Mouse (Mus musculus) kidney, adult 2 months (tissue): ENCODE measurements at regions not wholly inside any gene's neighbourhood (a gene's known extent, or its start where the extent isn't known, plus 50 kb on each side); places are given as distances from the start of the nearest gene placed in this dataset.
A peak's percentile ranks its signal among the peaks of the same experiment; 100 is the strongest.

Experiments
- DNase-seq: peaks from one replicate; pipeline ENCODE4 v3.0.0; 2021
- H3K27ac ChIP-seq: fragments of 200-500 bp; 2 replicates; pipeline ENCODE4 v1.5.1; 2012; ENCODE audit warnings: low read depth, low read length, control low read depth, inconsistent platforms; ENCODE audit not compliant: insufficient read depth
- H3K27me3 ChIP-seq: fragments of 200-500 bp; replicated peaks from 2 replicates; pipeline ENCODE4 v1.6.1; 2012; ENCODE audit warnings: mild to moderate bottlenecking, moderate library complexity, low read length, inconsistent platforms; ENCODE audit not compliant: control insufficient read depth, insufficient read depth
- H3K36me3 ChIP-seq: fragments of 200-500 bp; 2 replicates; pipeline ENCODE4 v1.6.1; 2012; ENCODE audit warnings: mild to moderate bottlenecking, moderate library complexity, low read length, inconsistent platforms; ENCODE audit not compliant: control insufficient read depth, insufficient read depth
- H3K4me1 ChIP-seq: fragments of 200-500 bp; 2 replicates; pipeline ENCODE4 v1.6.1; 2011; ENCODE audit warnings: low read length; ENCODE audit not compliant: control insufficient read depth, insufficient read depth
- H3K4me3 ChIP-seq: fragments of 200-500 bp; 2 replicates; pipeline ENCODE4 v1.5.1; 2011; ENCODE audit warnings: mild to moderate bottlenecking, low read depth, low read length, control low read depth; ENCODE audit not compliant: insufficient read depth
- CTCF ChIP-seq: fragments of 200-500 bp; conservative IDR thresholded peaks from 2 replicates; pipeline ENCODE4 v1.5.1; 2011; ENCODE audit warnings: low read depth, mild to moderate bottlenecking, control low read depth, low read length, moderate library complexity, mixed read lengths; ENCODE audit not compliant: insufficient read depth, insufficient read length
- POLR2A ChIP-seq: fragments of 200-500 bp; IDR thresholded peaks from one replicate; pipeline ENCODE4 v1.6.1; 2011; ENCODE audit warnings: low read depth, low read length, control low read depth
- WGBS: fragments of 180-500 bp; shearing (Covaris S2); methylation state at CpG from one replicate; pipeline ENCODE4 v1.1.7; 2018; 5-methylcytosine and 5-hydroxymethylcytosine counted together

DNA sequence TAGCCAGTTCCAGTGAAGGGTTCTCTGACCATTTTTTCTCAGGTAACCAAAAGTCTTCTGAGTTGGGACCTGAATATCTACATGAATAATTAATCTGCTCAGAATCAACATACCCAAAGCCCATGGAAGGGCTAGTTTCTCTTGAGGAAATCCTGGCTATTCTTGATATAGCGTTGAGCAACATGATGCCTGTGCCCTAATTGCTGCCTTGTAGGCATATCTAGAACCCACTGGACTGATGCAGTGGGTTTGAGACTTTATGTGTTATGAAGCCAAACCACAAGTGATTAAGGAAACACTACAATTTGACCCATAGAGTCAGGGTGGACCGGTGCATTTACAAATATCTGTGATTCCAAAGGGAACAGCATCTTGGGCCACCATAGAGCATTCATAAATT is 114.3 kb upstream of the Spred1 start:
- no peak for DNase-seq
- no peaks in the 10 kb centered on the region for H3K4me1 ChIP-seq
- H3K27me3 ChIP-seq, result no peaks in the 10 kb centered on the region; the same call in 1 of the 2 replicates
- TF ChIP-seq POLR2A (no peak), CTCF (no peak)
- H3K36me3 ChIP-seq, result no peaks in the 10 kb centered on the region
- no peak overlapping the region for H3K4me3 ChIP-seq
- no peak overlapping the region for H3K27ac ChIP-seq
- WGBS, result 92% methylated on average over 2 of the region's 2 CpGs

DNA sequence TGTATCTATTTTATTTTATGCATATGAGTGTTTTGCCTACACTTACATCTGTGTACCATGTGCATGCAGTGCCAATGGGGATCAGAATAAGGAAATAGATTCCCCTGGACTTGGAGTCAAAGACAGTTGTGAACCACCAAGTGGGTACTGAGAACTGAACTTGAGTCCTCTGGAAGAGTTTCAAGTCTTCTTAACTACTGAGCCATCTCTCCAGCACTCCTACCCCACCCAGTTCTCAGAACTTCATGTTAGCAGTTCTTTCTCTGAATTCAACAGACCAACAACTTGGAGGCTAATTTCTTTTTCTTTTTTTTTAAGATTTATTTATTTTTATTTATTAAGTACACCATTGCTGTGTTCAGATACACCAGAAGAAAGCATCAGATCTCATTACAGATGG is 112.3 kb upstream of the Spred1 start:
- DNase-seq, result no peak
- Histone ChIP-seq H3K4me3 (no peak overlapping the region), H3K27me3 (no peaks in the 10 kb centered on the region; the same call in 1 of the 2 replicates), H3K27ac (no peak overlapping the region), H3K4me1 (no peaks in the 10 kb centered on the region), H3K36me3 (no peaks in the 10 kb centered on the region)
- TF ChIP-seq POLR2A (no peak), CTCF (no peak)

DNA sequence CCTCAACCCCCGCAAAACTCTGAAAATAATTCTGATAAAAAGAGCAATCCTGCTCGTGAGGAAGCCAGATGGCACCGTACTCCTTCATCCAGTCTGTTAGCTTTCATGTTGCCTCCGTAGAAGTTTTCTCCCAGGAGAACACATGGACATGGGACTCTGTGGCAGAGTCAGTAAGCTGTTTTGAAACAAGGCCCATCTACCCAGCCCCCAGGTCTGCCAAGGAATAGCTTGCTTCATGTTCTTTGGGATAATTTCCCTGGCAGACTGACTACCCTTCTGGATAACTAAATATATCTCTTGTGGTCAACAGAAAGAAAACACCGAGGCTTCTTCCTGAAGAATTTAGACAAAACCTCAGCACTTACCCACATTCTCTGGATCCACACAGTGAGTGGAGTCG is 111.2 kb upstream of the Spred1 start:
- Histone ChIP-seq H3K4me3 (no peak overlapping the region), H3K27ac (no peak overlapping the region), H3K36me3 (no peaks in the 10 kb centered on the region), H3K4me1 (no peaks in the 10 kb centered on the region), H3K27me3 (no peaks in the 10 kb centered on the region; the same call in 1 of the 2 replicates)
- TF ChIP-seq CTCF (no peak), POLR2A (no peak)
- DNase-seq, result no peak
- WGBS, result 90% methylated on average over 6 of the region's 6 CpGs

DNA sequence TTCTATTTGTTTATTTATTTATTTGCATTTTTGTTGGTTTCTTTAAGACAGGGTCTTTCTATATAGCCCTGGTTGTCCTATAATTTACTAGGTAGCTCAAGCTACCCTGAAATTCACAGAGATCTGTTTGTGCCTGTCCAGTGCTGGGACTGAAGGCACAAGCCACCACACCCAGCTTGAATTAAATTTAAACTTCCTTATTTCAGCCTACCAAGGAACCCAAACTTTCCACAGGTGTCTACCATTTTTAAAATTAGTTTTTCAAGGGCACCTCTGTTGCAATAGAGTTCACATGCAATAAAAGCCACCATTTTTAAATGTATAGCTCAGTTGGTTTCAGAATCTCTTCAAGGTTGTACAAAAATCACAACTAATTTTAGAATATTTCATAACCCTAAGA is 110.2 kb upstream of the Spred1 start:
- DNase-seq, result no peak
- Histone ChIP-seq H3K4me3 (no peak overlapping the region), H3K27ac (no peak overlapping the region), H3K27me3 (no peaks in the 10 kb centered on the region), H3K36me3 (no peaks in the 10 kb centered on the region), H3K4me1 (no peaks in the 10 kb centered on the region)
- TF ChIP-seq POLR2A, result no peak

DNA sequence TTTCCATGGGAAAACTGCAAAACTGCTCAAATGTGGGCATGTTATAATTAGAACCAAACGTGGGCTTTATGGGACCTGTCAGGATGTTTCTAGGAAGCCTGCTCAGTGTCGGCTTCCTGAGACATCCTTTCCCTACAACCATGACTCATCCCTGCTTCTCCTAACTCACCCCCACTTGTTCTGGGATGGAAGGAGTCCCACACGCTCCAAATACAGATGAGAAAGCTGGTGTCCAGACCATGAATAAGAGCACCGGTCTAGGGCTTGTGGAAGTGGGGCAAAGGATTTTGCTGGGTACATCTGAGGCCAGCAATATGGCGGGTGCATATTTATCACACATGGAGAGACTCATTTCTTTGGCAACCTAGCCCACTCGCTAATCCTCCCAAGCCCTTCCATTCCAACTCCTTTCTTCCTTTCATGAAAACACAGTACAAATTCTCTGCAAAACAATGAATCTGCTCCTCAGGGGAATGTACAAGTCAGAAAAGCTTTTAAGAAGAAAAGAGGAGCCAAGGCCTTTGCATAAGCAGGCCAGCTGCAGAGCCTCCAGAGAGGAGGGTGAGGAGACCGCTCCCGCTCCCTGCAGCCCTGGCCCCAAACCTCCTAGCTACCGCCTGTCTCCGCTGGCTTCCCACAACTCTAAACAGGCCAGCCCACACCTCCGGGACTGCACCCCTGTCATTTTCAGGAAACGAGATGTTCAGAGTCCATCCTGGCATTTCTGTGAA is 103.1 kb upstream of the Spred1 start:
- 54% methylated on average over 12 of the region's 12 CpGs for WGBS
- peak overlapping the region; percentile 90 for H3K27ac ChIP-seq
- H3K27me3 ChIP-seq, result no peaks in the 10 kb centered on the region
- TF ChIP-seq POLR2A (no peak), CTCF (no peak)
- H3K4me1 ChIP-seq, result no peaks in the 10 kb centered on the region
- peak; percentile 85 for DNase-seq
- no peak overlapping the region for H3K4me3 ChIP-seq
- no peaks in the 10 kb centered on the region for H3K36me3 ChIP-seq

DNA sequence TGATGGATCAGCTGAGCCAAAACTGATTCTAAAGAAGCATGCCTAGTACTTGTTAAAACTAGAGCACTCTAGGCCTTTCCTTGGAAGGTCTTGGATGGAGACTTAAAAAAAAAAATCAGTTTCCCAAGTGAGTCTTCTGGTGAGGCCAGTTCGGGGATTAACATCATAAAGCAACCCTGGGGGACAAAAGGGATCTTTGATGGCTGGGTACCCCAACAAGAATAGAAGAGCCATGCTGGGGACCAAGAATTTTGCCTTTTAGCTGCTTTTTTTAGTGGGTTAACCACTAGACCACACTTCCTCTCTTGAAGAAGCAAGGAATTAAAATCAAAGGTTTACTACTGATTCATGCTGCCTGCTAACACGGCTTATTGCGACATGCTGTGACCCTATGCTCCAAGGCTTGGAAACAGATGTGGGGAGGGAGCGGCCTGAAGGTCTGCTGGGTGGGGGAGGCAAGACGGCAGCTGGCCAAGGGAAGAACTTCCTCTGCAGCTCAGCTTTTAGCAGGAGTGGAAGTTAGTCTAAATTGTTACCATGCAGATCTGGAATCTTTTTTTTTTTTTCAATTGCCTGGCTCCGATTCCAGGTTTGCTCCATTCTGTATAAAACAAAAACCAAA is 102.1 kb upstream of the Spred1 start:
- Histone ChIP-seq H3K4me3 (no peak overlapping the region), H3K27ac (peak overlapping the region; percentile 90), H3K4me1 (no peaks in the 10 kb centered on the region), H3K36me3 (no peaks in the 10 kb centered on the region), H3K27me3 (no peaks in the 10 kb centered on the region)
- TF ChIP-seq CTCF, result no peak
- TF ChIP-seq POLR2A, result no peak
- DNase-seq, result peak; percentile 91
- 39% methylated on average over 6 of the region's 6 CpGs for WGBS

DNA sequence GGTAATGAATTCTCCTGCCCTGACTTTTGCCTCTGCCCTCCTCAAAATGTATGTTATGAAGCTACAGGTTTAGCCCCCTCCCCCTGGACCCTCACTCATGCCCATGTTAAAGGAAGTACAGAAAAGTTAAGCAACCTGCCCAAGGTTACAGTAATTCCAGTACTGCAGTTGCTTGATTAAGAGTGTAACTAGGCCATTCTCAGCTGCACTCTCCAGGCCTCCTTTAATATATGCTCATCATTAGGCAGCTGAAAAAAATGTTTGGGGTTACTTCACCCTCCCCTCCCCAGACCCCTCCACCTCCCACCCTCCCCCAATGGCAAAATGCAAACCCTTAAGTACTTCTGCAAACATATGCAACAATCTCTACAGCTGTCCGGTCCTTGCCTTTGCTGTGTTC is 101.6 kb upstream of the Spred1 start:
- H3K4me1 ChIP-seq, result no peaks in the 10 kb centered on the region
- no peak for TF ChIP-seq CTCF
- no peak for TF ChIP-seq POLR2A
- no peaks in the 10 kb centered on the region for H3K36me3 ChIP-seq
- no peak for DNase-seq
- whole genome bisulfite sequencing, result 90% methylated on average over 1 of the region's 1 CpGs
- no peak overlapping the region for H3K4me3 ChIP-seq
- H3K27me3 ChIP-seq, result no peaks in the 10 kb centered on the region
- H3K27ac ChIP-seq, result peak overlapping the region; percentile 63; the same call in 1 of the 2 replicates
